Mouse (Mus musculus): ENCODE measurements at regions not wholly inside any gene's neighbourhood (a gene's known extent, or its start where the extent isn't known, plus 50 kb on each side); places are given as distances from the start of the nearest gene placed in this dataset.
"Not testable (repeated sequence)": the region's sequence is repeated elsewhere in the genome, so short reads cannot be mapped to it uniquely, and the experiment has no call there.

- no peak for DNase-seq
Measured at GRCm38 (mm10) chr10:43672490-43672889, 94.4 kb downstream of the Cd24a start.

- no peak for DNase-seq
Measured at GRCm38 (mm10) chr10:43674749-43675148, 96.7 kb downstream of the Cd24a start.

- not testable (repeated sequence) for DNase-seq
Measured at GRCm38 (mm10) chr10:43675495-43675894, 97.4 kb downstream of the Cd24a start.

GRCm38 (mm10) chr10:43676289-43676688, 98.2 kb downstream of the Cd24a start:
- DNase-seq = no peak

- DNase-seq = no peak
Measured at GRCm38 (mm10) chr10:43684247-43685033, 106.4 kb downstream of the Cd24a start.

GRCm38 (mm10) chr10:43689161-43689913, 111.3 kb downstream of the Cd24a start:
- DNase-seq = no peak

- DNase-seq = no peak
Measured at GRCm38 (mm10) chr10:43689914-43690316, 111.8 kb downstream of the Cd24a start.

- no peak for DNase-seq
Measured at GRCm38 (mm10) chr10:43693974-43694373, 115.9 kb downstream of the Cd24a start.

GRCm38 (mm10) chr10:43694508-43694907, 116.4 kb downstream of the Cd24a start:
- DNase-seq = no peak

- DNase-seq = no peak
Measured at GRCm38 (mm10) chr10:43695470-43695869, 117.4 kb downstream of the Cd24a start.

- peak; percentile 10 for DNase-seq
Measured at GRCm38 (mm10) chr10:43697917-43698316, 119.8 kb downstream of the Cd24a start.

GRCm38 (mm10) chr10:43700371-43701289, 122.5 kb downstream of the Cd24a start:
- no peak for DNase-seq

- DNase-seq = no peak
Measured at GRCm38 (mm10) chr10:43702895-43703294, 124.8 kb downstream of the Cd24a start.

- no peak for DNase-seq
Measured at GRCm38 (mm10) chr10:43706001-43706988, 128.2 kb downstream of the Cd24a start.

- DNase-seq = no peak
Measured at GRCm38 (mm10) chr10:43707011-43707410, 128.9 kb downstream of the Cd24a start.

GRCm38 (mm10) chr10:43707821-43708373, 129.8 kb downstream of the Cd24a start:
- no peak for DNase-seq

GRCm38 (mm10) chr10:43709278-43710033, 131.4 kb downstream of the Cd24a start:
- no peak for DNase-seq

- no peak for DNase-seq
Measured at GRCm38 (mm10) chr10:43710186-43710885, 132.3 kb downstream of the Cd24a start.

GRCm38 (mm10) chr10:43710886-43711256, 132.8 kb downstream of the Cd24a start:
- DNase-seq = no peak
